Mouse (Mus musculus) megakaryocyte progenitor cell, adult 5-6 weeks (primary cell): ENCODE measurements at regions not wholly inside any gene's neighbourhood (a gene's known extent, or its start where the extent isn't known, plus 50 kb on each side); places are given as distances from the start of the nearest gene placed in this dataset.

Experiments
- ATAC-seq: replicated peaks from 2 replicates; pipeline ENCODE4 v1.8.0; 2016; ENCODE audit warnings: mild to moderate bottlenecking, moderate TSS enrichment, inconsistent platforms; ENCODE audit not compliant: poor library complexity

DNA sequence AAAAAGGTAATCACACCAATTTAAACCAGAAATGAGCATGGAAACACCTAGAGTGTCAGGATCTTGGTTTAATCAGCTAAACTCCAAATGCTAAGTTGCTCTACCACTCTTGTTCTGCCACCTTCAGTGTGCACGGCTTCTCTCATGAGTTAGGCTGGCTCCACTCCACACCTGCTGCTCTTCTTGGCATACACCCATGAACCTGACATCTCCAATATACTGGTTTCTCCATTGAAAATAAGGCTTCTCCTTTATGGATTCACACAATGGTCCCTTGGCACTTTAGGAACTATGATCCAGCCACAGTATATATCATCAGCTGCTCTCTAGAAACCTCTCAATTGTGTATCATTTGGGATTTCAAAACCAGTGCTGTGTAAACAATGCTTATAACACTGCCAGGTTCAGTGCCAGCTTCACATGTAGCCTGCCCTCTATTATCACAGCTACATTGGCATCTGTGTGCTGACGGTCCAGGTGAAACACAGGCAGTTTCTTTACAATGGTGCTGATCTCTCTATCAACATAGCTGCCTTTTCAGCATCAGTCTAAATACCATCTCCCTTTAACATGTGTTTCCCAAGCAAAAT lies 579.6 kb downstream of the Cenpc1 start:
- no peak for ATAC-seq

GRCm38 (mm10) chr5:85485157-85485556 lies 580.2 kb downstream of the Cenpc1 start:
- no peak for ATAC-seq

GRCm38 (mm10) chr5:85467811-85468210 lies 597.6 kb downstream of the Cenpc1 start:
- ATAC-seq, result no peak

DNA sequence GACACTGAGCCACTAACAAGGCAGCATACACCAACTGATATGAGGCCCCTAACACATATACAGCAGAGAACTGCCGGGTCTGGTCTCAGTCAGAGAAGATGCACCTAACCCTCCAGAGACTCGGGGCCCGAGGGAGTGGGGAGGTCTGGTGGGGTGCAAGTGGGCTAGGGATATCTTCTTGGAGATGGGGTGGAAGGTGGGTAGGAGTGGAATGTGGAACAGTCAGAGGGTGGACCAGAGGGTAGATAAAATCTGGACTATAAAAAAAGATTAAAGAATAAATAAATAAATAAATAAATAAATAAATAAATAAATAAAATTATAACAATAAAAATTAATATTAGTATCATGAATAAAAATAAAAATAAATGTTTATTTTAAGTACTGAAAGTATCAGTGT lies 598.2 kb downstream of the Cenpc1 start:
- ATAC-seq, result no peak
